Mouse (Mus musculus): ENCODE measurements at regions not wholly inside any gene's neighbourhood (a gene's known extent, or its start where the extent isn't known, plus 50 kb on each side); places are given as distances from the start of the nearest gene placed in this dataset.
"Not testable (repeated sequence)": the region's sequence is repeated elsewhere in the genome, so short reads cannot be mapped to it uniquely, and the experiment has no call there.

- DNase-seq (ENCODE audit: low spot score) (no peak), ATAC-seq (ENCODE audit: extremely low read depth, insufficient number of reproducible peaks, low FRiP score, poor library complexity, severe bottlenecking) (no peak)
- H3K4me1 ChIP-seq (ENCODE audit: insufficient read depth, low read depth, low read length): peaks cover 23% of the 10 kb centered on the region
- H3K36me3 ChIP-seq (replicated peaks): no peaks in the 10 kb centered on the region
- no peaks in the 10 kb centered on the region for H3K9me3 ChIP-seq (replicated peaks)
- TF ChIP-seq CTCF (IDR thresholded peaks at IDR 0.05; ENCODE audit: low read depth, low read length): no peak
- TF ChIP-seq GATA1 (IDR thresholded peaks at IDR 0.05; ENCODE audit: borderline replicate concordance, low read length): no peak
- no peak for TF ChIP-seq GATA2 (IDR thresholded peaks at IDR 0.05; ENCODE audit: borderline replicate concordance, low read depth, low read length)
- TF ChIP-seq TAL1 (conservative IDR thresholded peaks at IDR 0.05; ENCODE audit: low read depth, low read length): no peak
- no peak for TF ChIP-seq POLR2AphosphoS5 (IDR thresholded peaks at IDR 0.05; ENCODE audit: insufficient replicate concordance, low read depth, low read length)
- no peak overlapping the region for H3K4me3 ChIP-seq (ENCODE audit: low read depth, low read length)
- no peaks in the 10 kb centered on the region for H3K27me3 ChIP-seq (ENCODE audit: insufficient read depth, low read length)
Measured at GRCm38 (mm10) chr5:3219230-3219629, 122.1 kb upstream of the Cdk6 start.

DNA sequence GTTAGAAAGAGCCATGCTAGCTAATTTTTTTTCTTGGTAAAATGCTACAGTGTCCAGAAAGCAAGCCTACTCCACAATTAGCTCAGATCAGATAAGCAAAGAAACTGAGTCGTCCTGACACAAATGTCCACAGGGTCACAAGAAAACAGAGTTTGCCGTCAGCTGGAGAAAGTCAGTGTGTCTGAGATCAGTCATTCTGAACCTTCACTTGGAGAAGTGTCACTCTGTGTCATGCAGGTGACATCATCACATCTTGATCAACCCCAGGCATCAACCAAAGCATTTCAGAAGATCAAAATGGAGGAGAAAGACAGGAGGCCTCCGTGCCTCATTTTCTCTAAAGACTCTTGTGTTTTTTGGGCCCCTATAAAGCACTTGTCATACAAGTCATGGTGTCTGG is 121.5 kb upstream of the Cdk6 start:
- TF ChIP-seq GATA2 (IDR thresholded peaks at IDR 0.05; ENCODE audit: borderline replicate concordance, low read depth, low read length) (no peak), GATA1 (IDR thresholded peaks at IDR 0.05; ENCODE audit: borderline replicate concordance, low read length) (no peak), TAL1 (conservative IDR thresholded peaks at IDR 0.05; ENCODE audit: low read depth, low read length) (no peak), POLR2AphosphoS5 (IDR thresholded peaks at IDR 0.05; ENCODE audit: insufficient replicate concordance, low read depth, low read length) (no peak), CTCF (IDR thresholded peaks at IDR 0.05; ENCODE audit: low read depth, low read length) (no peak)
- Histone ChIP-seq H3K4me3 (ENCODE audit: low read depth, low read length) (no peak overlapping the region), H3K9me3 (replicated peaks) (no peaks in the 10 kb centered on the region), H3K27me3 (ENCODE audit: insufficient read depth, low read length) (no peaks in the 10 kb centered on the region), H3K36me3 (replicated peaks) (no peaks in the 10 kb centered on the region), H3K4me1 (ENCODE audit: insufficient read depth, low read depth, low read length) (peaks cover 23% of the 10 kb centered on the region)
- ATAC-seq (ENCODE audit: extremely low read depth, insufficient number of reproducible peaks, low FRiP score, poor library complexity, severe bottlenecking) (no peak), DNase-seq (ENCODE audit: low spot score) (no peak)

DNA sequence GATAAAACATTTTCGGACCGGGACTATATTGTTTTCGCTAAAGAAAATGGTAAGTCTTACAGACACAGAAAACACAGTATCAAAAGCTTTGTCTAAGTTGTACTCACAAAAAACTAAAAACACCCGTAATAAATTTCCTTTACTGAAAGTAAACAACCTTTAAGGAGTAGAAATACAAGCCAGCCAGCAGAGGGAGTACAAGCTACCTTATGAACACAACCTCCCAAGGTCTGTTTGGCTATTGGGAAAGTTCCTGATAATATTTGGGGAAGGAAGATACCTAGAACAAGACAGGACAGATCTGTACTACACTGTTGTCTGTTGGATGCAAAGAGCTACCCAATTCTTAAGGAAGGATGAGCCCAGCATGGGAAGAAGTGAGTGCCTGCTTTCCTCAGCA is 117.5 kb upstream of the Cdk6 start:
- H3K4me1 ChIP-seq (ENCODE audit: insufficient read depth, low read depth, low read length); H3K9me3 ChIP-seq (replicated peaks); H3K36me3 ChIP-seq (replicated peaks); DNase-seq (ENCODE audit: low spot score); H3K27me3 ChIP-seq (ENCODE audit: insufficient read depth, low read length); H3K4me3 ChIP-seq (ENCODE audit: low read depth, low read length): not testable (repeated sequence)
- peak; percentile 25; the same call in 1 of the 2 replicates for ATAC-seq (ENCODE audit: extremely low read depth, insufficient number of reproducible peaks, low FRiP score, poor library complexity, severe bottlenecking)

DNA sequence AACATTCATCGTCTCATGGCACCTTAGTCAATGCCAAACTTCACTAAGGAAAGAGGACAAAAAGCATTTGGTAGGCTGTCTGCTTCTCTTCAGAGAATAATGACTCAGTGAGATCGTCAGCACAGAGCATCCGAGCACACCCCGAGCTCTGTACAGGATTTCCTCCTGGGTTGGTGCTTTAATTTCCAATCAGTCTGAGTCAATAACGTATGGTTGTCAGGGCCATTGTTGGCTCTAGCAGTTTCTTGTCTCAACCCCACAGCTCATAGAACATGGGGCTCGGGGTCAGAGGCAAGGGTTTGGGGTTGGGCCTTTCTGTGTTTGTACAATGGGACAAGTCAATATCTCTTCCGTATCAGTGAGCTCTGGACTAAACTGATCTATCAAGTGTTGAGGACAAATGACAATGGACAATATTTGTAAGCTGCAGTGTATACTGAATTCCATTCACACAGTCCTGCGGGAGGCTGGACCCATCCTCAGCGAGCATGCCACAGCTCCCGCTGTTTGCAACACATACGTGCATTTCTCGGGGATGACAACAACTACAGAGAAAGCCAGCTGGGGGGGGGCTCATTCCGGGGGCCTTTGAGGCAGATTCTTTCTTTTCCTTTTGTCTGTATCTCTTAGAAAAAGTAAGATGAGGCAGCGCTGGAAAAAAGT is 116.8 kb upstream of the Cdk6 start:
- not testable (repeated sequence) for H3K36me3 ChIP-seq (replicated peaks); DNase-seq (ENCODE audit: low spot score); H3K4me1 ChIP-seq (ENCODE audit: insufficient read depth, low read depth, low read length); H3K4me3 ChIP-seq (ENCODE audit: low read depth, low read length); ATAC-seq (ENCODE audit: extremely low read depth, insufficient number of reproducible peaks, low FRiP score, poor library complexity, severe bottlenecking); H3K27me3 ChIP-seq (ENCODE audit: insufficient read depth, low read length); H3K9me3 ChIP-seq (replicated peaks)

DNA sequence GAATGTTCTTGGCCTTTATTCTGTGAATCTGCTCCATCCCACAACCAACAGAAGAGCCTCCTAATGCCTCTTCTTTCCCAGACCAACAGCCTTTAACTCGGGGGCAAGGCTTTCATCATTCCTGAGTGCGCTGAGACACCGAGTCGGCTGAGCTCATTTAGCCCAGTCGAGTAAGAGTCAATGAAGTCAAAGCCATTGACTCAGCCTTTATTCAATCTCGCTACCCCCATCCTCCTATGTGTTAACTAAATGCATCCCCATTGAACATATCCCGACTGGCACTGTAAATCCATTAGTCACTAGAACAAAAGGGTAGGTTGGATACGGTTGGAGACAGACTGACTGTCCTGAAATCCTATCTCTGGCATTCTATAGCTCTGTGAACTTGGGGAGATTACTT is 115.9 kb upstream of the Cdk6 start:
- not testable (repeated sequence) for H3K27me3 ChIP-seq (ENCODE audit: insufficient read depth, low read length); ATAC-seq (ENCODE audit: extremely low read depth, insufficient number of reproducible peaks, low FRiP score, poor library complexity, severe bottlenecking); H3K4me1 ChIP-seq (ENCODE audit: insufficient read depth, low read depth, low read length); H3K9me3 ChIP-seq (replicated peaks); DNase-seq (ENCODE audit: low spot score); H3K4me3 ChIP-seq (ENCODE audit: low read depth, low read length); H3K36me3 ChIP-seq (replicated peaks)

- H3K4me3 ChIP-seq (ENCODE audit: low read depth, low read length); ATAC-seq (ENCODE audit: extremely low read depth, insufficient number of reproducible peaks, low FRiP score, poor library complexity, severe bottlenecking); H3K4me1 ChIP-seq (ENCODE audit: insufficient read depth, low read depth, low read length); H3K36me3 ChIP-seq (replicated peaks); H3K27me3 ChIP-seq (ENCODE audit: insufficient read depth, low read length); DNase-seq (ENCODE audit: low spot score); H3K9me3 ChIP-seq (replicated peaks): not testable (repeated sequence)
Measured at GRCm38 (mm10) chr5:3244067-3244466, 97.2 kb upstream of the Cdk6 start.

GRCm38 (mm10) chr5:3247333-3247732 is 94.0 kb upstream of the Cdk6 start:
- TF ChIP-seq GATA1 (IDR thresholded peaks at IDR 0.05; ENCODE audit: borderline replicate concordance, low read length) (no peak), POLR2AphosphoS5 (IDR thresholded peaks at IDR 0.05; ENCODE audit: insufficient replicate concordance, low read depth, low read length) (no peak), TAL1 (conservative IDR thresholded peaks at IDR 0.05; ENCODE audit: low read depth, low read length) (no peak), CTCF (IDR thresholded peaks at IDR 0.05; ENCODE audit: low read depth, low read length) (no peak), GATA2 (IDR thresholded peaks at IDR 0.05; ENCODE audit: borderline replicate concordance, low read depth, low read length) (no peak)
- Histone ChIP-seq H3K4me1 (ENCODE audit: insufficient read depth, low read depth, low read length) (peaks cover 4% of the 10 kb centered on the region; the same call in 1 of the 2 replicates), H3K36me3 (replicated peaks) (no peaks in the 10 kb centered on the region), H3K9me3 (replicated peaks) (no peaks in the 10 kb centered on the region), H3K27me3 (ENCODE audit: insufficient read depth, low read length) (peaks cover 3% of the 10 kb centered on the region; the same call in 1 of the 2 replicates), H3K4me3 (ENCODE audit: low read depth, low read length) (no peak overlapping the region)
- DNase-seq (ENCODE audit: low spot score) (no peak), ATAC-seq (ENCODE audit: extremely low read depth, insufficient number of reproducible peaks, low FRiP score, poor library complexity, severe bottlenecking) (no peak)
